Mouse (Mus musculus): Measurements from ENCODE around the gene Wfdc1. TPM values are rescaled to one million over a fixed set of nuclear protein-coding genes. Genes with fewer than 3 reads are reported as not detected.

Wfdc1 gene
- total RNA-seq (2021) = 1 to 10 TPM; 3.6 to 4.9 TPM

DNA sequence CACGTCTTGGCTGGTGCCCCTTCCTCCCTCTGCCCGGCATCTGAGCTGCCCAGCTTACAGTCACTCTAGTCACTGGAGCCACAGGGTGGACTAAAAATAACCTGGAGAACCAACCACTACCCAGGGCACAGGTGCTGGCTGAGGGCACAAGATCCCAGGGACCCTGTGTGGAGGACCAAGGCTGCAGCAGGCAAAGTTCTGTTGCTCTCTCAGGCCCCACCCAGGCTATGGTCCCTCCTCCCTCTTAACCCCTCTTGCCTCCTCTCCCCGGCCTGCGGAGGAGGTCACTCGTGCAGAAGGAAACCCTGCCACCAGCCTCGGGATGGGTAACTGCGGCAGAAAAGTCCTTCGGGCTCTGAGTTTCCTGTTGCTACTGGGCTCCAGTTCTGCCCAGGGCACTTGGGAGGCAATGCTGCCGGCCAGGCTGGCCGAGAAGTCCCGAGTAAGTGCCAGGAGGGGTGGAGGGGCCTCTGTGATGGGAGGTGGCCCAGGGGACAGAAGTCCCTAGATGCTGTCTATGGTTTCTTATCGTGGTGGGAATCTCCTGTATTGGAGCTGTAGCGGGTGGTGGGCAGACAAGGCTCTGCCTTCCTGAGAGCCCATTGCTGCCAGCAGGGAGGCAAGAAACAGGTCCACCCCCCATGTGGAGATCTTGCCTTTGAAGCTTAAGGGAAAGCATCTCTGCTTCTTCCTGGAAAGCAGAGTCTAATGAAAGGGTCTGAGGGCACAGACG is at the start of gene Wfdc1:
TSS of gene Wfdc1 (plus strand) at position 147 of the 733 bp plus-strand sequence.
- DNase-seq = no peak
- intact Hi-C loops (cut with DNase I) = no loop called here

DNA sequence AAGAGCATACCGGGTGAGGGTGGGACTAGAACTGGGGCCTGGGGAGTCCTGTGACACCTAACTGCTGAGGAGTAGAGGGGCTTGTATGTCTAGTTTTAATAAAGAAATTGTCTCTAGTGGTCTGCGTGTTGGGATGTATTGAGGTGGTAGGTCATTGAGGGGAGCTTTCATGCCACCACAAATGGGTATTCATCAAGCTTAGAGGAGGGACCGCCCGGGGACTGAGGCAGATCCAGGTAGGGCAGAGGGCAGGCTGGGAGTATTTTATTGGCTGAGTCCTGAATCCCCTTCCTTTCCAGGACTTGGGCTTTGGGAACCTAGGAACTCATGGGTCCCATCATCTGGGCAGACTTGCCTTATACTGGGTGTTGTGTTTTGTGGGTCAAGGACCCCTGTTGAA is 49.4 kb upstream of the Wfdc1 start:
- intact Hi-C loops (cut with DNase I) = no loop called here
- no peak for DNase-seq

GRCm38 (mm10) chr8:119617586-119617985 is 48.6 kb upstream of the Wfdc1 start:
- no peak for DNase-seq
- intact Hi-C loops (cut with DNase I) = no loop called here

DNA sequence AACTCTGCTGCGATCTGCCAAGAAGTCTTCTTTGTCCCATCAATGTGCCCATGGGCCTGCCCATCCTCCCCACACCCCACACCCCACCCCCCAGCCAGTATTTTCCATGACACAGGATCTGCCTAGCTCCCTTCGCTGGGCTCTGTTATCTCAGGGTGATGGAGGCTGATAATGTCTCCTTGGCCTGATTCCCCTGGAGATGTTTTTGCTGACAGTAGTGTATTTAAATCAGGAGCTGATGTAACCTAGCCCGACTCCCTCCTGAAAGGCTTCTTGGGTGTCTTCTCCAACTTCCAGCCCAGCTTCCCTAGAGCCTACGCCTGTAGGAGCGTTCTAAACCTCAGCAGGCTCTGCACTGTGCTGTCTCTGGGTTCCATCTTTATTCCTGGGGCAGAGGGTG is 47.3 kb upstream of the Wfdc1 start:
- no peak for DNase-seq

GRCm38 (mm10) chr8:119620116-119620840 is 45.9 kb upstream of the Wfdc1 start:
- intact Hi-C loops (cut with DNase I) = no loop called here

More for the DNA sequence above, 47.3 kb upstream of the Wfdc1 start:
- intact Hi-C loops (cut with DNase I) = no loop called here

DNA sequence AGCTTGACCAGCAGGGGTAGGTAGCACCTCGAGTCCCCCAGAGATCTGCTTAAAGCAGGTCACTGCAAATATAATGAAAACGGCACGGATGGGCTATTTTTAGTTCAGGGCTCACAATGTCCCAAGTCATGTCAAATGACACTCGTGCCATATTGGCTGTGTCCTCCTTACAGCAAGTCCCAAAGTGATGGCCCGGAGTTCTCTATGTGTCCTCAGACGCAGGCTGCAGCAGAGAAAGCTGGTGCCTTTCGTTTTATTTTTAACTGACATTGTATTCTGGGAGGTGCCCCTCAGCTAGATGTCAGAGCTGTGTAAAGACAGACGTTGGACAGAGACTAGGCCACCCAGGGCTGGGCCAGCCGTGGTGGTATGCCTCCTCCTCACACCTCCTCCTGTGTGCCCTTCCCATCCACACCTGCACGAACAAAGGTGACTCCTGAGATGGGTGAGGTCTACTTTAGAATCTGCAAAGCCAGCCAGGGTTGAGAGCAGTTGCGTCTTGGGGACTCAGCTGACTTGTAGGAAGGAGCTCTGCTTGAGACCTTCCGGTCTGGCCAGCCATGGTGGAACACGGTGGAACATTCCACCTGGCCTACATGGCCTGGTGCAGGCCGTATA is 45.2 kb upstream of the Wfdc1 start:
- intact Hi-C loops (cut with DNase I) = no loop called here
- no peak for DNase-seq

More at GRCm38 (mm10) chr8:119620116-119620840, 45.9 kb upstream of the Wfdc1 start:
- no peak for DNase-seq

DNA sequence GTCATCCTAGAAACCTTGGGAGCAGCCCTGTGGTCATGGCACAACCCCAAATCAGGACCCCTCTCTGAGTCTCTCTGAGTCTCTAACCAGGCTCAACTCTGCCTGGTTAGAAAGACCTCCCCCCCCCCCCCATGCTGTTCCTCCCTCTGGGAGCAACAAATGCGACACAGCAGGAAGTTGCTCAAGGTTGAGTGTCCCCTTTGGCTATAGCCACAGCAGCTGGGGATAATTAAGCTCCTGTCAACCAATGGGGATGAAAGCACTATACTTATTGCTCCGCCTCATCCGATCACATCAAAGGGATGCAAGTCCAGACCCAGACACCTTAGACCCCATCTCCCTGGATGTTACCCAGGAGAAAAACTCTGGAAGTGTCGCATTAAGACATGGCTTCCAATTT is 43.6 kb upstream of the Wfdc1 start:
- intact Hi-C loops (cut with DNase I) = no loop called here

DNA sequence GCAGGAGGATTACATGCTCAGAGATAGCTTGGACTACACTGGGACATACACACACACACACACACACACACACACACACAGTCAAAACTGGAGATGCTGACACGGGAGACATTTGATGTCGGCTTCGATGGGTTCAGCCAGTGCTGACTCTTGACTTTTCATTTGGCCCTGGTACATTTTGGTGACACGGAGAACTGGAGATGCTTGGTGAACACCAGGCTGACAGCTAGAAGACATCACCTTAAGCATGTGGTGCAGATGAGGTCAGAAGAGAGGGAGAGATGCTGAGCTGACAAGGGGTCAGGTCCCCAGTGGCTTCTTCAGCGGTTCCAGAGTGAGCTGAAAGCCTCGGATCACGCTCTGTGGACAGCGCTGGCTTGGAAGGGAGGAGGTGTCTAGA is 43.1 kb upstream of the Wfdc1 start:
- intact Hi-C loops (cut with DNase I) = no loop called here
- no peak for DNase-seq

More for the DNA sequence above, 43.6 kb upstream of the Wfdc1 start:
- DNase-seq = no peak

GRCm38 (mm10) chr8:119623744-119624143 is 42.4 kb upstream of the Wfdc1 start:
- intact Hi-C loops (cut with DNase I) = no loop called here
- DNase-seq = no peak

GRCm38 (mm10) chr8:119624916-119625315 is 41.2 kb upstream of the Wfdc1 start:
- DNase-seq = no peak
- intact Hi-C loops (cut with DNase I) = no loop called here

DNA sequence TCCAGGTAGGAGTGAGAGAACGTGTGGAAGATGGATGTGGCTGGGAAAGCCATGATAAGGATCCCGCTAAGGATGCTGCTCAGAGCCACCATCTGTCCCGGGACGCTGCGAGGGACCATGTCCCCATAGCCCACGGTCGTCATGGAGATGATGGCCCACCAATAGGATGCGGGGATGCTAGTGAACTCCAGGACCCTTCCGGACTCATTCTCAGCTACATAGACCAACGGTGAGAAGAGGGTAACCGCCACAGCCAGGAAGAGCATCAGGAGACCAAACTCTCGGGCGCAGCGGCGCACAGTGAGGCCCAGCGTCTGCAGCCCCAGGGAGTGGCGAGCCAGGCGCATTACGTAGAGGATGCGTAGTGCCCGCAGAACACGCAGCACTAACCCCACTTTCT is 40.4 kb upstream of the Wfdc1 start:
- no peak for DNase-seq
- intact Hi-C loops (cut with DNase I) = no loop called here

DNA sequence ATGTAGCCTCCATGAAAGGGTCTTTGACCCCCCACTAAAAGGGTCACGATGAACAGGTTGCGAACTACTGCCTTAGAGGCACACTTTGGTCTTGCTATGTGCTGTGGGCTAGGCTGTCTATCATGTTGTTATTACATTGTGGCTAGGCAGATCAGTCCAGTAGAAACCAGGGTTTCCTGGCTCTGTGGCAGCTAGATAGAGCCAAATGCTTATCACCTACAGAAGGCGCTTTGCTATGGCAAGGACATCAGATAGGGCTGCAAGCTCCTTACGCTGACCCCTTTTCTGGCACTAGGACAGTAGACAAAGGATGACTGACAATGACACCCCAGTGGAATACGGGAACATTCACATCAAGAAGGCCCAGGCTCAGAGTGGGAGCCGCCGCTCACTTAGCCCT is 39.0 kb upstream of the Wfdc1 start:
- DNase-seq = no peak
- intact Hi-C loops (cut with DNase I) = no loop called here

GRCm38 (mm10) chr8:119627613-119628359 is 38.4 kb upstream of the Wfdc1 start:
- no peak for DNase-seq
- intact Hi-C loops (cut with DNase I) = no loop called here

GRCm38 (mm10) chr8:119630841-119631240 is 35.3 kb upstream of the Wfdc1 start:
- intact Hi-C loops (cut with DNase I) = no loop called here
- DNase-seq = no peak

- DNase-seq = no peak
- intact Hi-C loops (cut with DNase I) = no loop called here
Observed at GRCm38 (mm10) chr8:119632246-119632645, 33.9 kb upstream of the Wfdc1 start.

DNA sequence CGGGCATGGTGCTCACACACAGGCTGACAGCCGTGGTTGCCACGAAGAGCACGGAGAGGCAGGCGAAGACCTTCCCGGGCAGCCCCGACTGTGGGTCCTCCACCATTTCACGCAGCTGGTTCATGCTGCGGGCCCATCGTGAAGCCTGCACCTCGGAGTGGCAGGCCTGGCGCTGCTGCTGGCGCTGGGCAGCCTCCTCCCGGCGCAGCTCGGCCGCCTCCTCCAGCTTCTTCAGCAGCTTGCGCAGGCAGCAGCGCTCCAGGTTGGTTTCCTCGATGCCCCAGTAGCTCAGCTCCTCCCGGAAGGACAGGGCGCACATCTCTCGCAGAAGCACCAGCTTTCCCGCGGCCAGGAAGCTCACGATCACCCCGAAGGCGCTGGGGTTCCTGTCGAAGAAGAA is 33.3 kb upstream of the Wfdc1 start:
- no peak for DNase-seq
- intact Hi-C loops (cut with DNase I) = no loop called here

- no peak for DNase-seq
- intact Hi-C loops (cut with DNase I) = no loop called here
Observed at GRCm38 (mm10) chr8:119634616-119635336, 31.4 kb upstream of the Wfdc1 start.

DNA sequence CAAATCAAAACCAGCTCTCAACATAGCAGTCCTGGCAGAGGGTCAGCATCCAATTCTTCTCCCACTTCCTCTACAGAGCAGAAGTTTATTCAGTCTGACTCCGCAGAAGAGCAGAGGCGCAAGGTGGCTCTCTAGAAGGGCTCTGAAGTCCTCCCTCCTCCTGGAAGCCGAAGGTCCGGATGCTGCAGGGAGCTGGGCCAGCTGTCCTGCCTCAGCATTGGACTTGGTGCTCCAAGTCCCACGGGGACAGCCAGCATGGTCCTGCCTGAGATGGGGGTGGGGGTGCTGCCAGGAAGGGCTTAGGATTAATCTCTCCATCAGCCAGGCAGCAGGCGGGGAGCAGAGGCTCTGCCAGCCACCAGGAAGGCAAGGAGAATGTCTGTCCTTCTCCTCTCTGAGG is 30.8 kb upstream of the Wfdc1 start, which contains the start of gene Kcng4:
TSS of gene Kcng4 (minus strand) at position 303 of the 400 bp plus-strand sequence.
- DNase-seq = peak; percentile 60
- intact Hi-C loops (cut with DNase I) = no loop called here

DNA sequence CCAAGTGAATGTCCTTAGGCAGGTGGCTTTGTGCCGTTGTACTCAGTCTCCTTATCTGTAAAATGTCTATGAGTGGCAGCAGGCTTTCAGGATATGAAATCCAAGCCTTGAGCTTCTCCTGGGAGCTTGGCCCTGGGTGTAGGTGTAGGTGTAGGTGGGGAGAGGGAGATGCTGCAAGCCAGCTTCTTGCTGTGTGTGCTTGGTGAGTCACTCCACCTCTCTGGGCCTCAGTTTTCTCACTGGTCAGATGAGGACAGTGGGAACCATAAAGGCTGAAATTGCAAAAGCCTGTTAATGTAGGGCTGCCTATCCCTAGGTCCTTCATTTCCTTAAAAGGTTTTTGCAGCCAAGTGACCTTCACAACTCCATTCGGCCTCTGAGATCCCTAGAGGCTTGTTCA is 30.2 kb upstream of the Wfdc1 start:
- intact Hi-C loops (cut with DNase I) = no loop called here
- no peak for DNase-seq

DNA sequence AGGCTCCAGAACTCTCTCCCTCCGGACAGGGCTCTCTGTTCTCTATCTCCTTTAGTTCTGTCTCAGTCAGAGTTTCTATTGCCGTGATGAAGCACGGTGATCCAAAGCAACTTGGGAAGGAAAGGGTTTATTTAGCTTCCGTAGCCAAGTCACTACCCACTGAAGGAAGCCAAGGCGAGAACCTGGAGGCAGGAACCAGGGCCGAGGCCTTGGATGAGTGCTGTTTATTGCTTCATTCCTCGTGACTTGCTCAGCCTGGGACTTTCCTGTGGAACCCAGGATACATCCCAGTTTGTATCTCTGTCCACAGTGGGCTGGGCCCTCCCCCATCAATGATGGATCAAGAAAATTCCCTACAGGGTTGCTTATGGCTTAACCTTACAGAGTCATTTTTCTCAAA is 29.4 kb upstream of the Wfdc1 start:
- intact Hi-C loops (cut with DNase I) = no loop called here
- no peak for DNase-seq

Measured in left cerebral cortex, postnatal 4 days (tissue).